Mouse (Mus musculus) intestine, embryonic 14.5 days (tissue): ENCODE measurements around the gene Enkur. TPM values are rescaled to one million over a fixed set of nuclear protein-coding genes. Genes with fewer than 3 reads are reported as not detected.
A peak's percentile ranks its signal among the peaks of the same experiment; 100 is the strongest.

ENCODE experiments used
- ATAC-seq: fragments of 200-750 bp; cut with Nextera tagmentation; replicated peaks from 2 replicates; pipeline ENCODE4 v1.8.0; 2017; ENCODE audit warnings: low read depth, moderate number of reproducible peaks, moderate TSS enrichment, moderate library complexity; ENCODE audit not compliant: low FRiP score, low TSS enrichment
- DNase-seq: peaks from one replicate; pipeline ENCODE4 v3.0.0-alpha.2; 2018; ENCODE audit warnings: low spot score
- H3K27ac ChIP-seq: fragments of 300-500 bp; sonication (generic); 2 replicates; pipeline ENCODE4 v1.5.1; 2014; ENCODE audit warnings: low read depth, mild to moderate bottlenecking, control low read depth
- H3K27me3 ChIP-seq: fragments of 300-500 bp; sonication (generic); replicated peaks from 2 replicates; pipeline ENCODE4 v1.6.1; 2014; ENCODE audit warnings: low read length, control low read depth; ENCODE audit not compliant: control insufficient read depth, insufficient read depth
- H3K36me3 ChIP-seq: fragments of 300-500 bp; sonication (generic); 2 replicates; pipeline ENCODE4 v1.6.1; 2014; ENCODE audit warnings: low read length, control low read depth; ENCODE audit not compliant: control insufficient read depth, insufficient read depth
- H3K4me1 ChIP-seq: fragments of 300-500 bp; sonication (generic); replicated peaks from 2 replicates; pipeline ENCODE4 v1.6.1; 2014; ENCODE audit warnings: low read length, control low read depth, mixed read lengths; ENCODE audit not compliant: control insufficient read depth, insufficient read depth
- H3K4me2 ChIP-seq: fragments of 300-500 bp; sonication (generic); 2 replicates; pipeline ENCODE4 v1.6.1; 2014; ENCODE audit warnings: low read length
- H3K4me3 ChIP-seq: fragments of 300-500 bp; sonication (generic); 2 replicates; pipeline ENCODE4 v1.5.1; 2014; ENCODE audit warnings: low read depth, low read length, control low read depth, mixed read lengths
- H3K9ac ChIP-seq: fragments of 300-500 bp; sonication (generic); 2 replicates; pipeline ENCODE4 v1.6.1; 2014; ENCODE audit warnings: mild to moderate bottlenecking, low read length
- H3K9me3 ChIP-seq: fragments of 300-500 bp; sonication (generic); 2 replicates; pipeline ENCODE4 v1.6.1; 2016; ENCODE audit warnings: low read length, control low read depth; ENCODE audit not compliant: control insufficient read depth
- WGBS: fragments of 180-500 bp; shearing (Covaris S2); extraction: QIAGEN DNeasy Blood & Tissue Kit; methylation state at CpG from one replicate; pipeline ENCODE4 v1.1.7; 2014; 5-methylcytosine and 5-hydroxymethylcytosine counted together
- polyA plus RNA-seq: library from polyadenylated mRNA; unstranded; fragments of >200 nt; fragmentation: Nextera tagmentation; extraction: Ambion mirVana; gene quantifications from 2 replicates; pipeline ENCODE4 v1.2.1, GENCODE M21; 2014

Enkur gene
- polyA plus RNA-seq, 1 experiment from 2014 or later: 0.41 TPM

- H3K4me2 ChIP-seq: peak overlapping the region; percentile 61
- H3K36me3 ChIP-seq: no peaks in the 10 kb centered on the region
- H3K9me3 ChIP-seq: no peaks in the 10 kb centered on the region
- H3K4me1 ChIP-seq: no peaks in the 10 kb centered on the region
- peak overlapping the region; percentile 58 for H3K9ac ChIP-seq
- H3K27me3 ChIP-seq: no peaks in the 10 kb centered on the region
- DNase-seq (no peak), ATAC-seq (peak; percentile 88)
- H3K27ac ChIP-seq: peak overlapping the region; percentile 47; the same call in 1 of the 2 replicates
- under 1% methylated on average over 19 of the region's 19 CpGs for WGBS
- peak overlapping the region; percentile 62 for H3K4me3 ChIP-seq
Observed at GRCm38 (mm10) chr2:21205831-21206159, 630 bp upstream of the Enkur start.

- H3K4me2 ChIP-seq: no peak overlapping the region
- H3K4me1 ChIP-seq: no peaks in the 10 kb centered on the region
- no peaks in the 10 kb centered on the region for H3K9me3 ChIP-seq
- DNase-seq: no peak
- H3K27ac ChIP-seq: no peak overlapping the region
- 85% methylated on average over 2 of the region's 2 CpGs for WGBS
- no peak for ATAC-seq
- H3K9ac ChIP-seq: no peak overlapping the region
- H3K4me3 ChIP-seq: no peak overlapping the region
- no peaks in the 10 kb centered on the region for H3K27me3 ChIP-seq
- no peaks in the 10 kb centered on the region for H3K36me3 ChIP-seq
Observed at GRCm38 (mm10) chr2:21202754-21203153, 2.4 kb downstream of the Enkur start.

GRCm38 (mm10) chr2:21199051-21199450 lies 6.1 kb downstream of the Enkur start:
- Histone ChIP-seq H3K27me3 (no peaks in the 10 kb centered on the region), H3K4me2 (no peak overlapping the region), H3K4me3 (no peak overlapping the region), H3K36me3 (no peaks in the 10 kb centered on the region), H3K9me3 (no peaks in the 10 kb centered on the region), H3K9ac (no peak overlapping the region), H3K4me1 (no peaks in the 10 kb centered on the region), H3K27ac (no peak overlapping the region)
- DNase-seq (no peak), ATAC-seq (no peak)
- 46% methylated on average over 3 of the region's 3 CpGs for WGBS

- Histone ChIP-seq H3K27ac (no peak overlapping the region), H3K4me1 (no peaks in the 10 kb centered on the region), H3K4me2 (no peak overlapping the region), H3K9me3 (no peaks in the 10 kb centered on the region), H3K4me3 (no peak overlapping the region), H3K36me3 (no peaks in the 10 kb centered on the region), H3K27me3 (no peaks in the 10 kb centered on the region), H3K9ac (no peak overlapping the region)
- no peak for ATAC-seq
- no peak for DNase-seq
- 91% methylated on average over 5 of the region's 5 CpGs for WGBS
Observed at GRCm38 (mm10) chr2:21195233-21195632, 9.9 kb downstream of the Enkur start.

GRCm38 (mm10) chr2:21191232-21191631 lies 13.9 kb downstream of the Enkur start:
- ATAC-seq (no peak), DNase-seq (no peak)
- Histone ChIP-seq H3K4me1 (no peaks in the 10 kb centered on the region), H3K27ac (no peak overlapping the region), H3K27me3 (no peaks in the 10 kb centered on the region), H3K4me3 (no peak overlapping the region), H3K9me3 (no peaks in the 10 kb centered on the region), H3K9ac (no peak overlapping the region), H3K36me3 (no peaks in the 10 kb centered on the region), H3K4me2 (no peak overlapping the region)
- 77% methylated on average over 1 of the region's 1 CpGs for WGBS

GRCm38 (mm10) chr2:21188610-21189009 lies 16.6 kb downstream of the Enkur start:
- Histone ChIP-seq H3K9me3 (no peaks in the 10 kb centered on the region), H3K27ac (no peak overlapping the region), H3K9ac (no peak overlapping the region), H3K27me3 (no peaks in the 10 kb centered on the region), H3K4me2 (no peak overlapping the region), H3K4me3 (no peak overlapping the region), H3K4me1 (no peaks in the 10 kb centered on the region), H3K36me3 (no peaks in the 10 kb centered on the region)
- no peak for ATAC-seq
- 77% methylated on average over 4 of the region's 4 CpGs for WGBS
- DNase-seq: no peak

- Histone ChIP-seq H3K4me3 (no peak overlapping the region), H3K27me3 (no peaks in the 10 kb centered on the region), H3K4me1 (no peaks in the 10 kb centered on the region), H3K27ac (no peak overlapping the region), H3K36me3 (no peaks in the 10 kb centered on the region), H3K9ac (no peak overlapping the region), H3K4me2 (no peak overlapping the region), H3K9me3 (no peaks in the 10 kb centered on the region)
- ATAC-seq (no peak), DNase-seq (peak; percentile 71)
- 50% methylated on average over 7 of the region's 7 CpGs for WGBS
Observed at GRCm38 (mm10) chr2:21187576-21187975, 17.6 kb downstream of the Enkur start.

GRCm38 (mm10) chr2:21182811-21183210 lies 22.4 kb downstream of the Enkur start:
- Histone ChIP-seq H3K27me3 (no peaks in the 10 kb centered on the region), H3K4me3 (no peak overlapping the region), H3K27ac (no peak overlapping the region), H3K4me2 (no peak overlapping the region), H3K9ac (no peak overlapping the region), H3K9me3 (no peaks in the 10 kb centered on the region), H3K4me1 (no peaks in the 10 kb centered on the region), H3K36me3 (no peaks in the 10 kb centered on the region)
- 44% methylated on average over 1 of the region's 1 CpGs for WGBS
- DNase-seq: no peak
- ATAC-seq: no peak

GRCm38 (mm10) chr2:21179136-21179535 lies 26.0 kb downstream of the Enkur start:
- Histone ChIP-seq H3K9ac (no peak overlapping the region), H3K27ac (no peak overlapping the region), H3K27me3 (no peaks in the 10 kb centered on the region), H3K4me3 (no peak overlapping the region), H3K4me1 (no peaks in the 10 kb centered on the region), H3K9me3 (no peaks in the 10 kb centered on the region), H3K4me2 (no peak overlapping the region), H3K36me3 (no peaks in the 10 kb centered on the region)
- 94% methylated on average over 5 of the region's 5 CpGs for WGBS
- ATAC-seq (no peak), DNase-seq (no peak)
